In genomic region chr9:116330796-116331195, GRCm38 (mm10) we compare ENCODE assay signal across 15 mouse cellular contexts.
DNase-seq lines count a peak whose midpoint lies in the region; TF ChIP-seq lines count a peak whose summit lies in the region.
"Had no signal": no experiment of that assay in that cellular context is flagged by ENCODE, and none has a peak within 500 bp of the region (broad histone marks: within the 10 kb centered on the region; RNA-seq: fewer than 3 reads in every experiment).

No protein-coding gene starts in this region.

- no peaks in the 10 kb centered on the region for H3K27me3 ChIP-seq in kidney, adult 2 months (replicated peaks; ENCODE audit: control insufficient read depth, insufficient read depth, low read length)
- H3K27me3 ChIP-seq in spleen, adult 2 months (ENCODE audit: control insufficient read depth, insufficient read depth, low read length), result no peaks in the 10 kb centered on the region
- H3K27me3 ChIP-seq: forebrain, embryonic 13.5 days; heart, embryonic 13.5 days; kidney, embryonic 15.5 days; neural tube, embryonic 15.5 days had no signal

- WGBS in kidney, adult 2 months, result 68% methylated on average over 5 of the region's 5 CpGs
- 22% methylated on average over 5 of the region's 5 CpGs for WGBS in spleen, adult 2 months

- 0 out of 2 replicates have a peak, but pooled peaks have one; percentile 9 for TF ChIP-seq CTCF in kidney, adult 2 months (conservative IDR thresholded peaks at IDR 0.05; ENCODE audit: insufficient read depth, insufficient read length, low read depth, low read length)
- peak; percentile 14; the same call in 1 of the 2 replicates for TF ChIP-seq CTCF in spleen, adult 2 months (IDR thresholded peaks at IDR 0.05; ENCODE audit: extremely low read depth, insufficient read depth, insufficient read length, insufficient replicate concordance)
- no peak for TF ChIP-seq CTCF in embryonic fibroblast, embryonic 13.5 days (IDR thresholded peaks at IDR 0.05; ENCODE audit: borderline replicate concordance, insufficient read depth, low read length)

- no peak overlapping the region for H3K27ac ChIP-seq in kidney, adult 2 months (ENCODE audit: insufficient read depth, low read depth, low read length)
- no peak overlapping the region for H3K27ac ChIP-seq in spleen, adult 2 months (ENCODE audit: insufficient read depth, low read length)
- peak overlapping the region; percentile 30; the same call in 1 of the 2 replicates for H3K27ac ChIP-seq in embryonic fibroblast, embryonic 13.5 days (ENCODE audit: insufficient read depth, low read length)
- H3K27ac ChIP-seq: forebrain, embryonic 13.5 days; heart, embryonic 13.5 days; hindbrain, embryonic 14.5 days; kidney, embryonic 15.5 days; neural tube, embryonic 15.5 days had no signal

- H3K36me3 ChIP-seq in kidney, adult 2 months (ENCODE audit: control insufficient read depth, insufficient read depth, low read length), result no peaks in the 10 kb centered on the region
- H3K36me3 ChIP-seq in spleen, adult 2 months (ENCODE audit: control insufficient read depth, insufficient read depth, low read length), result no peaks in the 10 kb centered on the region
- H3K36me3 ChIP-seq: heart, embryonic 13.5 days; kidney, embryonic 15.5 days; neural tube, embryonic 15.5 days had no signal

- TF ChIP-seq POLR2A in kidney, adult 2 months (IDR thresholded peaks at IDR 0.05; ENCODE audit: low read depth, low read length), result no peak
- no peak for TF ChIP-seq POLR2A in spleen, adult 2 months (IDR thresholded peaks at IDR 0.05; ENCODE audit: low read depth, low read length)
- no peak for TF ChIP-seq POLR2A in embryonic fibroblast, embryonic 13.5 days (IDR thresholded peaks at IDR 0.05; ENCODE audit: low read depth, low read length)

- H3K4me3 ChIP-seq in kidney, adult 2 months (ENCODE audit: insufficient read depth, low read depth, low read length), result no peak overlapping the region
- H3K4me3 ChIP-seq in spleen, adult 2 months (ENCODE audit: extremely low read depth, insufficient read depth, insufficient read length), result no peak overlapping the region
- H3K4me3 ChIP-seq in embryonic fibroblast, embryonic 13.5 days (ENCODE audit: insufficient read depth, low read length), result no peak overlapping the region
- H3K4me3 ChIP-seq: forebrain, embryonic 13.5 days; heart, embryonic 13.5 days; kidney, embryonic 15.5 days; neural tube, embryonic 15.5 days had no signal

- DNase-seq in kidney, adult 2 months, result no peak
- DNase-seq in kidney, postnatal 25 days, result no peak
- DNase-seq in spleen, adult 2 months (ENCODE audit: low read depth in 1 of 2, low spot score in 2 of 2), result no peak
- DNase-seq in spleen, adult 12 weeks (ENCODE audit: low spot score), result no peak
- DNase-seq in thymus, postnatal 14 days, result peak; percentile 21
- DNase-seq in right cerebral cortex, adult 18-20 months, result no peak
- no peak for DNase-seq in embryo, embryonic 9.5 days (ENCODE audit: extremely low spot score)
- DNase-seq: cerebellum, adult 8-10 months; gastrocnemius, postnatal 14 days had no signal

- H3K4me1 ChIP-seq in kidney, adult 2 months (ENCODE audit: control insufficient read depth, insufficient read depth, low read length), result no peaks in the 10 kb centered on the region; the same call in 1 of the 2 replicates
- H3K4me1 ChIP-seq in spleen, adult 2 months (ENCODE audit: control insufficient read depth, insufficient read depth, insufficient read length), result peaks cover 14% of the 10 kb centered on the region; the same call in 1 of the 2 replicates
- H3K4me1 ChIP-seq in embryonic fibroblast, embryonic 13.5 days (ENCODE audit: control insufficient read depth, insufficient read depth, low read length), result peaks cover 19% of the 10 kb centered on the region
- H3K4me1 ChIP-seq: forebrain, embryonic 13.5 days; neural tube, embryonic 15.5 days had no signal
